Mouse (Mus musculus) mouse embryonic stem cell (cell line): ENCODE data around the gene D630003M21Rik.

Experiments used
- in situ Hi-C, 2 experiments: fragments of 300-500 bp; cut with MboI; formaldehyde crosslinking; loops; 1 replicate in 1 of 2; 3 replicates in 1 of 2; pipeline ENCODE4 v1.14.3; 2019 to 2020; ENCODE audit warnings: low sequenced_read_pairs in 2 of 2, low pct_unique_long_range_greater_than_20kb in 1 of 2, mixed read lengths in 1 of 2; ENCODE audit not compliant: unreplicated experiment in 1 of 2

The D630003M21Rik gene

GRCm38 (mm10) chr2:158210503-158210902, 18.5 kb downstream of the D630003M21Rik start:
- in situ Hi-C loops, result no loop called here

DNA sequence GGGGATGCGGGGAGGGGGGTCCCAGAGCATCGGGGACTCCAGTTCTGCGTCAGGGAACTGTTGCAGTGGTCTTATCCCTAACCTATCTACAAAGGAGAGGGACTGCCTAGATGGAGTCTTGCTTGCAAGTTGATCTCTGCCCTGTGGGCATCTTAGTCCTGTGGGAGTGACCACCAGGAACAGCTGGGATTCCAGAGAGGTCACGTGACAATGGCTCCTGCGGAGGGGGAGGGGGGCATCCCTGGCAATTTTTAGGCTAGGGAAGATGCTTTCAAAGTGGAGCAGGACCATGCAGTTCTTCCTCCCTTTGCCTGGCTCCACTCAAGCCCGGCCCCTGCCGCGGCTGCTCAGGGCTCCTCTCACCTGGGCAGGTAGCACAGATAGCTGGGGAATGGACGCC, 19.2 kb downstream of the D630003M21Rik start:
- in situ Hi-C loops, result no loop called here

DNA sequence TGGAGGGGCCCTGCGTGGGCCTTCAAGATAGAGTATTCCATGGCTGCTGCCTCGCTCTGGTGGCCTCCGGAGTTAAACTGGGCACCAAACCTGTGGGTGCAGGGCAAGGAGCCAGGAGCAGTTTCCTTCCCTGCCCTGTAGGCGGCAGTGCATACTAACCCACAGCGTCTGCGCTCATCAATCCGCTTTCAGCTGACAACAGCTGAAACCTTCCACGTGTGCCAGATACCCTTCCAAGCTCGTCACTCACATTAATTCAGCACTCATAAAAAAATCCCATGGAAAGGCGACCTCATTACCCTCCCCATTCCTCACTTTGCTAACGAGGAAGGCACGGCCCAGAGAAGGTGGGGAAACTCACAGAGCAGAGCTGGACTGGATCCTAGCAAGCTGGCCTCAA, 21.2 kb downstream of the D630003M21Rik start:
- in situ Hi-C loops, result no loop called here

DNA sequence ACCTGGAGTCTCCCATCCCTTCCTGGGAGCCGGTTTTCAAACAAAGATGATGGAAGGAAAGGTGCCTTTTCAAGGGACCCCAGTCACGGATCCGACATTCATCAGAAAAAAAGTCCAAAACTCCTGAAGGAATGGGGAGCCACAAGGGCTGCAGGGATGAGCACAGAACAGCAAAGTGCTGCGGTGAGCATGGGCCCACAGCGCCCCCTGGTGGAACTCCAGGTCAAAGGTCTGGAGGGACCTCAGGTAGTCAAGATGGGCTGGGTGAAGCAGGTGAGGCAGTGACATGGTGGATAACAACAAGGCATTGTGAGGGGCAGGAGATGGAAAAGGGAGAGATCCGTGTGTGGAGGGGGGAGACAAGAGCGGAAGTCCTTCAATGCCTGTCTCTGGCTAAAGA, 24.9 kb downstream of the D630003M21Rik start:
- in situ Hi-C loops, result no loop called here

- in situ Hi-C loops, result no loop called here
These were observed 25.3 kb downstream of the D630003M21Rik start for GRCm38 (mm10) chr2:158203686-158204085.

DNA sequence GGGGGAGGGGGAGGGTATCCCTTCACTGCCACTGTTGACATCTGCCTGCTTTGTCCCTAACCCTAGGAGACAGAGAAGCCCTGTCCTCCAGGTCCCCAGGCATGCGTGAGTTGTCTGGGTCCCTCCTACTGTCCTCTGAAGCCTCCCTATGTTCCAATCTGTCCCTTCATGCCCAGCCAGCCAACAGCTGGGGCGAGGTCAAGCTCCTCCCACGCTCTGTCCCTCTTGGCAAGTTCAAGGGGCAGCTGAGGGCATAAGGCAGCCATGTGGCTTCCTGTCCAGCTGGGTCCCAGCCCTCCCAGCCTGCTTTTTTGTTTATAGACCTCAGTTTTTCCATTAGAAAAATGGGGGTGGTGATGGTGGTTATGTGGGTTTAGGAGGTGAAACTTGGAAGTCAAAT, 29.7 kb downstream of the D630003M21Rik start:
- in situ Hi-C loops, result no loop called here

DNA sequence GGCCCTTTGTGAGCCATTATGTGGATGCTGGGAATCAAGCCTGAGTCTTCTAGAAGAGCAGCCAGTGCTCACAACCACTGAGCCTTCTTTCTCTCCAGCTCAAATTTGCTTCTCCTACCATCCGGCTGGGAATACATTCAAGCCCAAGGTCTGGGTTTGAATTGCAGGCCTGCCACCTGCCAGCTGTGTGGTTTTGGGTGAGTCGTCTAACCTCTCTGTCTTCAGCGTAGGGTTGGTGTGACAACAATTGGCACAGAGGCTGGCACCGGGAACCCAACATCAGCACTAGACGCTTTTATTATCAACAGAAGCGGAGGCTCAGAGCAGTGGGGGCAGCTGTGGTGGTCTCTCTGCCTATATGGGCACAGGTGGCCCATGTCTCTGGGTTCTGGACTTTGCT, 30.2 kb downstream of the D630003M21Rik start:
- in situ Hi-C loops, result no loop called here

DNA sequence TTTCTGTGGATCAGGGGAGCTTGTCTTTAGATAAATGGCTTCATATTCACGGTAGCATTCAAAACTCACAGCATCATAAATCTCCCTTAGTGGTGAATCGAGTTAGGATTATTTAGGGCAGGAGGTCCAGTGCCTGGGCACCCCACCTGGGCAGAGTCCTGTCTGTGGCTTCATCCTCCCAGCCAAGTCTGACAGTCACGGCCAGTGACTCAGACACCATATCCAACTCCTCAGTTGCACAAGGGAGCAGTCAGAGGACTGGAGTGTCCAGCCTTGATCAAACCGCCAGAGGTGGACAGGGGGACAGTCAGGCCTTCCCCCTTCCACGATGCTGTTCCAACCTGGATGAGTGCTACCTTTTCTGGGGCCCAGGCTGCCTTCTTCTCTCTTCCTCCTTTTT, 31.1 kb downstream of the D630003M21Rik start:
- in situ Hi-C loops, result no loop called here

DNA sequence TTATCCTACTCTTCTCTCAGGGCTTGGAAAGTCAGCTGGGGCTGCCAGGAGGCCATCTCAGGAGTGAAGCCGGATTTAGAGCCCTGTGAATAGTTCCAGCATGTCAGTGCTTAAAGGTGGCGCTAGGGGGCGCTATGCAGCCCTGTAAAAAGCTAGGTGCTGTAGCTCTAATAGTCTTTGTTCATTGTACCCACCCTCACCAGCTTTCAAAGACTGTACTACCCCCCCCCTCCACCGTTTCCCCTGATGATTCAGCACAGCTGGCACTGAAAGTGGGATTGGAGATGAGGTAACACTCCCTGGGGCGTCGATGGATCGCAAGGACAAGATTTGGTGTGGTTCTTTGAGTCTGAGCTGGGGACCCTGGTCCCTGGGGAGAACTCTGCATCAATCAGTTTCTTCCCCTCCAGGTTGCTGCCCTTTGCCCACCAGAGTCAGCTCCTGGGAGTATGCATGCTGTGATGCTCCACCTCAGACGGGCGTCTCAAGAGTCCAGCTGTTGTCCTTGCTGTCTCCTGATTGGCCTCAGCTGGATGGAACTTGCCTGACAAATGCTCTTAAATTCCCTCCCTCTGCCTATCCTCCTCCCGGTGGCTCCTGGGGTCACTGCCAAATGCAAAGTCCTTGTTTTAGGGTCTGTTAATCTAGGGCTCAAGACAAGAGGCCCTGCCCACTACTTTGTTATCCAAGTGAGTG, 33.9 kb downstream of the D630003M21Rik start:
- in situ Hi-C loops, result no loop called here

- in situ Hi-C loops, result no loop called here
These were observed 35.2 kb downstream of the D630003M21Rik start for GRCm38 (mm10) chr2:158193611-158194336.

GRCm38 (mm10) chr2:158191098-158191497, 37.9 kb downstream of the D630003M21Rik start:
- in situ Hi-C loops, result no loop called here

- in situ Hi-C loops, result no loop called here
These were observed 39.6 kb downstream of the D630003M21Rik start for GRCm38 (mm10) chr2:158189451-158189850.

DNA sequence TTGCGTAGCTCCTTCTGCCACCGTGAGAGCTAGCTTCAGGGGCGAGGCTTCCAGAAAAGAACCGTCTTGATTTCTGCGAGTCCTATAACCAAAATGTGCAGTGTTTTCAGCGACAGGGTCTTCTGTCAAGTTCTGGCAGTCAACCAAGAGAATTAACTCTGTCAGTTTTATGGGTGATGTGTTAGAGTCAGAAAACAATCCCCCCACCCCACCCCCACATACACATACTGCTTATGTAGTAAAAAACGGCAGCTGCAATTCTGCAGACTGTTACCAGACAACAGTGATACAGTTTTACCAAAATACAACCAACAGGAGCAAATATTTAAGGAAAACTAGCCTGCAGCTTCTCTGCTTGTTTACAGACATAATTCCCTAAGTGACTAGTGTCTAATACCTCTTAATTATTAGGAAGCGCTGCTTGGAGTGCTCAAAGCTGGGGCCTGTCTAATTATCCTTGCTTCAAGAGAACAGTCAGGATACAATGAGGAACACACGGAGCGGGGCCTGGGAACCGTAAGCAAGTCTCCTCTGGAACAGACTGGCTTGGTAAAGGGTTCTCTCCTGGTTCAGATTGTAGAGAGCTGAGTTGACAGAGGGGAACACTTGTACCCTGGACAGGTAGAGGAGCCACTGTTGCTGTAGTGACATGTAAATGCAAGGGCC, 42.7 kb downstream of the D630003M21Rik start:
- in situ Hi-C loops, result no loop called here

DNA sequence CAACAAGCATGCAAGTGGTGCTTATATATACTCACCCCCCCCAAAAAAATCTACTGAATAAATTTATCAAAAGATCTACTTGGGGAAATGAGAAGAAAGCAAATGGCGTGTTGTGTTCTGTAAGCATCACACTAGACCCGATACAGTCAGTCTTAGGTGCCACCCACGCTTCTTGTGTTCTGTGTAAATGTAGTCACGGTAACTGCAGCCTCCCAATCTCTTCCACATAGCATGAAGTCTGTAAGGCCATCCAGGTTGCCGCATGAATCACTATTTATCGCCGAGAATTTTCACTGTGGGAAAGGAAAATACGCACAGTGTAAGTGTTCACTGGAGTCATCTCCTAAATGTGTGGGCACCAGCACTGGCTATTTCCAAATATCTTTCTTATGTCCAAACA, 45.8 kb downstream of the D630003M21Rik start:
- in situ Hi-C loops, result no loop called here

- in situ Hi-C loops, result no loop called here
These were observed 47.1 kb downstream of the D630003M21Rik start for GRCm38 (mm10) chr2:158181932-158182331.

DNA sequence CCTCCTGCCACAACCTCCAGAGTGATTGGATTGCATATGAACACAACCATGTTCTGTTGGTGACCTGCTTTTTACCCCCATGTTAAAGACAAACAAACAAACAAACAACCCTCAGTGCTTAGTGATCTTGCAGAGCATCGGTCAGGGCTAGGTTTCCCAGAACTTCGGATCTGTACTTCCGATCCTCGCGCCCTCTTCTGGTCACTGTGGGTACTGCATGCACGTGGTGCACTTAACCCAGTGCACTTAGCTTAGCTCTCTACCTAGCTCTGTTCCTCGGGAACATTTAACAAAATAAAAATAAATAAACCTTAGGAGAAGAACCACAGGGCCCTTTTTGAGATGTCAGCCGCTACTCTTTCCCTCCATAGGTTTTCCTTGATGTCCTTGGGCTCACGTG, 48.2 kb downstream of the D630003M21Rik start:
- in situ Hi-C loops, result no loop called here

GRCm38 (mm10) chr2:158179370-158180111, 49.5 kb downstream of the D630003M21Rik start:
- in situ Hi-C loops, result no loop called here

- in situ Hi-C loops, result no loop called here
These were observed 50.2 kb downstream of the D630003M21Rik start for GRCm38 (mm10) chr2:158178696-158179369.
